Mouse (Mus musculus): ENCODE measurements at regions not wholly inside any gene's neighbourhood (a gene's known extent, or its start where the extent isn't known, plus 50 kb on each side); places are given as distances from the start of the nearest gene placed in this dataset.

DNA sequence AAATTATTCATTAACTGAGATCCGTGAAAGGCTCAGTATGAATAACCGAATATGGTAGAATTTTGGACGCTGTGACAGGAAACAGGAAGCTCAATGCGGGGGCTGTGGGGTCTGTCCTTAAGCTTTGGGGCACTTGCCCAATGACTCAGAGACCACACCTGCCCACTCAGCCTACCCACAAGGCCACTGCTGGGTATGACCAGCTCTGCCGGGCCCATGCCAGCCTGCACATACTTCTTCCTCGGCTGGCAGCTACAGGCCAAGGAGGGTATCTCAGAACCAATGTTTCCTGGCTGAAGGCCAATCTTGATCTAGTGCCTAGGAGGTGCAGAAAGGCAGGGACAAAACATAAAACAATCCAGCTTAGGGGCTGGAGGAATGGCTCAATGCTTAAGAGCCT, 230.9 kb upstream of the Serp2 start:
- no peak for DNase-seq (ENCODE audit: low read depth)

GRCm38 (mm10) chr14:76786214-76786613, 229.5 kb upstream of the Serp2 start:
- DNase-seq (ENCODE audit: low read depth) = no peak

DNA sequence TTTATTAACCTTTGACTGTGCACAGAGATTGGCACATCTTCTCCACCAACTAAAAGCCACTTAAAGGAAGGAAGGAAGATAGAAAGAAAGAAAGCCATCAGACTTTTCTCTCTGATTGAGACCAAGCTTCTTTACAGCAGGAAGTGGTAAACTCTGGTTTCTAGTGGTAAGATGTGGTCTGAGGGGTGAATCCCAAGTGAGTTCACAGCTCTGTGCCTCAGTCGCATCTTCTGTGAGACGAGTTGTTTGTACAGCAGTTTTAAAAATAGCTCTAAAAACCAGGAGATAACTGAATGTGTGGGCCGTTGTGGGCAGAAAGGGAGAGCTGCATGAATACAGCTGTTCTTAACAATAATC, 224.8 kb upstream of the Serp2 start:
- peak; percentile 78 for DNase-seq (ENCODE audit: low read depth)

DNA sequence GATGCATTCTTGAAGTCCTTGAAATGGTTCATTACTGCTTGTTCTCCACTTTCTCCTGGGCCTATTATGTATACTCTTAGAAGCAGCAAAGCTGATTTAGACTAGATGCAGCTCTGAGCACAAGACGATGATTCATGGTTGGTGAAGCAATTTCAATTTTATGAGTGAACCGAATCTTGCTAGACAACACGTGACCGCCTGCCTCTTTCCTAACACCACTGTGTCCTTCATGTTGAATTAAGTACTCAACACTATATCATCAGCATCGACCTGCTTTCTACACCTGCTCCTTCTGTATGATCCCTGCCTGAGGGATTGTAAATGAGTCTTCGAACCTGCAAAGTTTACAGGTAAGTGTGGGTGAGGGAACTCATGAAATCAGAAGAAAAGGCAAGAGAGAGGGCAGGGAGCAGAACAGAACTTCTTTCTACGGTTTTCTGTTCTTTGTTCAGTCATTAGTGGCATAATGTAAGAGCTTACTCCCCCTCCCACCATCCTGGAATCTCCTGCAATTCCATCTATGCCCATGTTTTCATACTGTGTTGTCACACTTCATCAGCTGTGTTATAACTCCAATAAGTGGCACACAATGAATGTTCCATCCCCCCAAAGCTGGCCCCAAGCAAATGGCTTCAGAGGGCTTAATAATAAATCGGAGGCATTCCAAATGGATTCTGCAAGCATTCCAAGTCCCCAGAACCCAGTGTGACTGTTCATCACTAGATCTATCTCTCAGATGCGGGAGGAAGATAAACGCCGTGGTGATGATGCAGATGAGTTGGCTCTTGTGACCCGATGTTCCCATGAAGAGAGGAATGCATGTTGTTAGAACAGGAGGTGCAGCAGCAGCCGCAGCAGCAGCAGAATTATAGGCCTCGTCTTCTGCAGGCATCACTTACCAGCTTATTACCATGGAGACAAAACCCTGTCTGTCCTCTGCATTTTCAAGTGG, 224.2 kb upstream of the Serp2 start:
- no peak for DNase-seq (ENCODE audit: low read depth)

- no peak for DNase-seq (ENCODE audit: low read depth)
These were observed 222.1 kb upstream of the Serp2 start for GRCm38 (mm10) chr14:76778541-76779399.

GRCm38 (mm10) chr14:76775387-76775924, 218.8 kb upstream of the Serp2 start:
- no peak for DNase-seq (ENCODE audit: low read depth)

DNA sequence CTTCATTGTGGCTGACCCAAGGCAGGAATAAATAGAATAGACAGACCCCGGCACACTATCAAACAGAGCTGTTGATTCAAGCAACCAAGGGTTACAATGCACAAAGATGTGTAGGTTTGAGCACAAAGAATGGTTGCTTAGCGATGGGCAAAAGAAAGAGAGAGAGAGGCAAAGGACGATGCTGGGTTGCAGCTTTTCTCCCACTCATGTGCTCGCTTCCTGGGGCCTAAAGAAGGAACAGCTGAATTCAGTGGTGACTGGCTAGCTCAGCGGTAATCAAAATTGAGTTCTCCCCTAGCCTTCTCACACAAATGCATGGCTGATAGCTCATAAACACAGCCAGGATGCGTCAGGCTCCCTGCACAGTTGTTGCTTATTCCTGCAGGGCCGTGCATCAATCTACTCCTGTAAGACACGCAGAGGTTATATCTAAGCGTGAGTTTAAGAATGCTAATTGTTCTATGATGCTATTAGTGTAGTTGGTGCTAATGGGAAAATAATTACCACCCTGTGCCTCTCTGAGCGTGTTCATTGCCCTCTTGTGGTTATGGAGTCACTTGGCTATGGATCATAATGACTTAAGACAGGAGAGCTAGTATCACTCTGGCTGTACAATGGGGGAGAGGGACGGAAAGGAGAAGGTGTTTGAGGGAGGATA, 216.2 kb upstream of the Serp2 start:
- no peak for DNase-seq (ENCODE audit: low read depth)

- DNase-seq (ENCODE audit: low read depth) = no peak
These were observed 213.4 kb upstream of the Serp2 start for GRCm38 (mm10) chr14:76770106-76770505.

GRCm38 (mm10) chr14:76767301-76767700, 210.6 kb upstream of the Serp2 start:
- DNase-seq (ENCODE audit: low read depth) = no peak

GRCm38 (mm10) chr14:76766186-76766713, 209.6 kb upstream of the Serp2 start:
- no peak for DNase-seq (ENCODE audit: low read depth)

DNA sequence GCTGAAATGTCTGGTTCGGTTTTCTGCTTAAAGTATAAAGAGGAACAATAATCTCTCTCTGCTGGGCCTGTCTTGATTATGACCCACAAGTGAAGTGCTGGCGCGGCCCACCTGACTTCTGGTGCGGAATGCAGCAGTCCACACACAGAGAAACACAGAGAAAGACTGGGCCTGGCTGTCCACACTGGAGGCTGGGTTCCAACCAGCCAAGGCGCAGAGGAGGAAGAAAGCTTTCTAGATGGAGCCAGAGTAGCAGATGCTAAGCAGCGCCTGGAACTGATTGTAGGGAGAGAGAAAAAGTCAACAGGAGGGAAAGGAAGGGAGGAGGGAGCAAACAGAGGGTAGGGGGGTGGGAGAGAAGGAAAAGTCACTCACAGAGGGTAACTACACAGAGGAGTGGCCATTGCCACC, 208.4 kb upstream of the Serp2 start:
- DNase-seq (ENCODE audit: low read depth) = no peak

- DNase-seq (ENCODE audit: low read depth) = peak; percentile 67
These were observed 207.7 kb upstream of the Serp2 start for GRCm38 (mm10) chr14:76764390-76764796.

GRCm38 (mm10) chr14:76763539-76763938, 206.8 kb upstream of the Serp2 start:
- DNase-seq (ENCODE audit: low read depth) = no peak

DNA sequence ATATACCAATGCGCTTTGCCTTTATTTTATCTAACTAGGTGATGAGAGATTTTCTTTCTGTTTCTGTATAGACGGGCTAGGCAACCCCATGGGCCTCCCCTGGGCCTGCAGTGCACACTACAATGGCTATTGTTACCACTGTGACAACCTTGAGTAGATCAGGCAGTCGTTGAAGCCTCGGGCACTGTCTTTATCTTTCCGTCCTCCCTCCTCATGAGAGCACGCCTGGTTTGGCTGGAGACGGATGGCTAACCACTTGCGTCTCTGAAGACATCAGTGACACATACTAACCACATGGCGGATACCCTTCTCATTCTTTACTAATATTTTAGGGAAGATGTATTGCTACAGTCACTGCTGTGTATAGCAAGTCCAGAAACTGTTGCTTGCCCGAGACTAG, 206.1 kb upstream of the Serp2 start:
- no peak for DNase-seq (ENCODE audit: low read depth)

GRCm38 (mm10) chr14:76761691-76762090, 205.0 kb upstream of the Serp2 start:
- DNase-seq (ENCODE audit: low read depth) = no peak

GRCm38 (mm10) chr14:76761274-76761673, 204.6 kb upstream of the Serp2 start:
- DNase-seq (ENCODE audit: low read depth) = no peak

- no peak for DNase-seq (ENCODE audit: low read depth)
These were observed 203.9 kb upstream of the Serp2 start for GRCm38 (mm10) chr14:76760509-76761023.

DNA sequence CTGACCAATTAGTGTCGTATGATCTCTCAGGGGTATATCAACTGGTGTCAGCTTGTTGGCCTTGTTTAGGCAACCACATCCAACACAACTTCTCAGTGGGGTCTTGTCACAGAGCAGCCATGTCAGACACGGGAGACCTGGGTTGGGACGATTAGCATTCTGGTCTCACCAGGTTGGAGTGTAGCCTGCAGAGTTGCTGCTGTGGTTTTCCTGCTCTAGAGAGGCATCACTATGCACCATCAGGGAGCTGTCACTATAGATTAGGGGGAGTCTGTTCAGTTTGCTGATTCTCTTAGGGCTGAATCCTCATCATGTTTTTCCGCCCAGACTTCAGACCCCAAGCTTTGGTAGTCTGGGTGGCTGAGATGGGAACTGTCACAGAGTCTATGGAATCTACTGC, 202.7 kb upstream of the Serp2 start:
- no peak for DNase-seq (ENCODE audit: low read depth)

- no peak for DNase-seq (ENCODE audit: low read depth)
These were observed 201.9 kb upstream of the Serp2 start for GRCm38 (mm10) chr14:76758589-76758988.

- no peak for DNase-seq (ENCODE audit: low read depth)
These were observed 199.1 kb upstream of the Serp2 start for GRCm38 (mm10) chr14:76755591-76756376.

DNA sequence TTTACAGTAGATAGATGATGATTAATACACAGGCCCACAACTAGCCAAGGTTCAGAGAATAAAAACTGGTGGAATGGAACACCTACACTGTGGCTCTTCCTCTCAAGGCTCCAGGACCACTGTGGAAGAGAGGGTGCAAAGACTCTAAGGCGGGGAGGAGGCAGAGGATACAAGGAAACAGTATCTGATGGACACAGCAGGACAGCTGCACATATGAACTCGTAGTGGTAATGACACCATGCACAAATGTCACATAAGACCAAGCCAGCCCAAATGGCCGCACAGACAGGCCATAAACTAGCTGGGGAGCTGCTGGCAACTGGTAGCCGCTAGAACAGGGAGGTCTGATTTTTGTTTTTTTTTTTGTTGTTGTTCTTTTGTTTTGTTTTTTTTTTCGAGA, 197.0 kb upstream of the Serp2 start:
- no peak for DNase-seq (ENCODE audit: low read depth)

Data from naive thymus-derived CD4-positive, alpha-beta T cell, adult 2 months (primary cell).